ENCODE assay signal across 15 mouse cellular contexts in the genomic region with DNA sequence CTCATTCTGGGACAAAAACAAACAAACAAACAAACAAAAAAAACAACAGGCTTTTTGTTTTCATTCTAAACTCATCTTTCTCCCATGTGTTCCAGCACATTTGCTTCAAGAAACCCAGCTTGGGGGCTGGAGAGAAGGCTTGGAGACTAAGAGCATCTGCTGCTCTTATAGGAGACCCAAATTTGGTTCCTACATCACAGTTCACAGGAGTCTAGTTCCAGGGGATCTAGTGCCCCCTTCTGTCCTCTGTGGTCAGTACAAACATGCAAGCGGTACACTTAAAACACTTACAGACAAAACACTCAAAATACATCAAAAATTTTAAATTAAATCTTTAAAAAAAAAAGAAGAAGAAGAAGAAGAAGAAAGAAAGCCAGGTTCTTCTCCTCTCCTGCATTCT. TPM values are rescaled to one million over a fixed set of nuclear protein-coding genes. Genes with fewer than 3 reads are reported as not detected.
DNase-seq lines count a peak whose midpoint lies in the region; ATAC-seq and TF ChIP-seq lines count a peak whose summit lies in the region.
"Had no signal": no experiment of that assay in that cellular context is flagged by ENCODE, and none has a peak within 500 bp of the region (broad histone marks: within the 10 kb centered on the region; RNA-seq: fewer than 3 reads in every experiment).

No protein-coding gene starts in this region.

- TF ChIP-seq CTCF in cerebellum, adult 2 months (IDR thresholded peaks at IDR 0.05; ENCODE audit: borderline replicate concordance, insufficient read depth, low read depth, low read length), result peak; percentile 37; the same call in 1 of the 2 replicates
- TF ChIP-seq CTCF in layer of hippocampus, adult 2 months (conservative IDR thresholded peaks at IDR 0.05), result peak; percentile 63

- no peak overlapping the region for H3K4me2 ChIP-seq in forebrain, embryonic 14.5 days (ENCODE audit: low read length)
- H3K4me2 ChIP-seq: forebrain, embryonic 15.5 days; heart, embryonic 13.5 days had no signal

- no peaks in the 10 kb centered on the region for H3K27me3 ChIP-seq in cerebellum, adult 2 months (ENCODE audit: control insufficient read depth, insufficient read depth, low read length)
- H3K27me3 ChIP-seq in forebrain, embryonic 14.5 days (replicated peaks; ENCODE audit: control insufficient read depth, insufficient read depth, low read length), result no peaks in the 10 kb centered on the region
- H3K27me3 ChIP-seq in midbrain, embryonic 10.5 days (ENCODE audit: low read depth, poor library complexity, severe bottlenecking), result no peaks in the 10 kb centered on the region
- H3K27me3 ChIP-seq: forebrain, embryonic 15.5 days; heart, embryonic 13.5 days had no signal

- H3K4me3 ChIP-seq in cerebellum, adult 2 months (replicated peaks; ENCODE audit: insufficient read depth, low read depth, low read length), result no peak overlapping the region
- H3K4me3 ChIP-seq in layer of hippocampus, adult 2 months, result no peak overlapping the region
- H3K4me3 ChIP-seq in forebrain, embryonic 14.5 days (ENCODE audit: low read depth, low read length), result no peak overlapping the region
- H3K4me3 ChIP-seq in midbrain, embryonic 10.5 days, result no peak overlapping the region
- H3K4me3 ChIP-seq: embryonic facial prominence, embryonic 10.5 days; forebrain, embryonic 15.5 days; heart, embryonic 13.5 days had no signal

- ATAC-seq in cerebellum, adult (ENCODE audit: insufficient number of reproducible peaks, low FRiP score, low TSS enrichment), result no peak
- no peak for ATAC-seq in forebrain, embryonic 14.5 days
- ATAC-seq: forebrain, embryonic 15.5 days had no signal

- 97% methylated on average over 1 of the region's 1 CpGs for WGBS in cerebellum, adult 2 months
- 94% methylated on average over 1 of the region's 1 CpGs for WGBS in forebrain, embryonic 14.5 days
- 88% methylated on average over 1 of the region's 1 CpGs for WGBS in midbrain, embryonic 10.5 days

- H3K4me1 ChIP-seq in cerebellum, adult 2 months (ENCODE audit: control insufficient read depth, insufficient read depth, low read length), result no peaks in the 10 kb centered on the region
- no peaks in the 10 kb centered on the region for H3K4me1 ChIP-seq in forebrain, embryonic 14.5 days (ENCODE audit: control insufficient read depth, insufficient read depth, low read length)
- no peaks in the 10 kb centered on the region for H3K4me1 ChIP-seq in midbrain, embryonic 10.5 days
- H3K4me1 ChIP-seq: embryonic facial prominence, embryonic 10.5 days; forebrain, embryonic 15.5 days; heart, embryonic 13.5 days had no signal

- TF ChIP-seq POLR2A in cerebellum, adult 2 months (IDR thresholded peaks at IDR 0.05; ENCODE audit: borderline replicate concordance, insufficient read depth, low read length), result no peak

- no peak for DNase-seq in cerebellum, adult 2 months
- no peak for DNase-seq in layer of hippocampus, adult 2 months (ENCODE audit: low spot score in 2 of 2)
- no peak for DNase-seq in layer of hippocampus, adult 18-20 months (ENCODE audit: low spot score in 2 of 2)
- DNase-seq in B cell, adult 2 months, result peak; percentile 8 to 22
- peak; percentile 28 for DNase-seq in c-Kit-positive CD71-positive TER-119-negative erythroid progenitor cells, embryonic 14.5 days (ENCODE audit: low read depth)
- DNase-seq in forebrain, embryonic 14.5 days (ENCODE audit: low spot score), result no peak
- DNase-seq in midbrain, embryonic 10.5 days (ENCODE audit: low spot score), result no peak
- DNase-seq: adrenal gland, adult 8-10 months; layer of hippocampus, adult 9-11 months had no signal

- H3K36me3 ChIP-seq in forebrain, embryonic 14.5 days (ENCODE audit: control insufficient read depth, insufficient read depth, low read length), result peaks cover 90% of the 10 kb centered on the region
- H3K36me3 ChIP-seq in midbrain, embryonic 10.5 days, result peaks cover 99% of the 10 kb centered on the region

- no peak overlapping the region for H3K9ac ChIP-seq in forebrain, embryonic 14.5 days (ENCODE audit: low read length)
- H3K9ac ChIP-seq: forebrain, embryonic 15.5 days; heart, embryonic 13.5 days had no signal

- no peaks in the 10 kb centered on the region for H3K9me3 ChIP-seq in forebrain, embryonic 14.5 days (replicated peaks; ENCODE audit: control insufficient read depth, low read length)
- no peaks in the 10 kb centered on the region for H3K9me3 ChIP-seq in midbrain, embryonic 10.5 days (replicated peaks)
- H3K9me3 ChIP-seq: embryonic facial prominence, embryonic 10.5 days; forebrain, embryonic 15.5 days; heart, embryonic 13.5 days had no signal

- no peak overlapping the region for H3K27ac ChIP-seq in cerebellum, adult 2 months (ENCODE audit: insufficient read depth, low read length)
- H3K27ac ChIP-seq in layer of hippocampus, adult 2 months, result no peak overlapping the region
- H3K27ac ChIP-seq in forebrain, embryonic 14.5 days (ENCODE audit: low read depth, low read length), result no peak overlapping the region
- H3K27ac ChIP-seq in midbrain, embryonic 10.5 days (replicated peaks), result no peak overlapping the region
- H3K27ac ChIP-seq: embryonic facial prominence, embryonic 10.5 days; forebrain, embryonic 15.5 days; heart, embryonic 13.5 days had no signal

RNA-seq across cellular contexts. Expression of gene Il18bp, which starts 16.4 kb away (rescaled TPM):
- 13.7 and 14.6 TPM in 2 replicates for polyA plus RNA-seq in cerebellum, adult 2 months (2012; rRNA removed)
- 10 to 100 TPM in 1 of 2 experiments, 1 to 10 TPM in 1; 7.5 to 11.6 TPM for total RNA-seq in layer of hippocampus, adult 2 months (2021)
- total RNA-seq in layer of hippocampus, adult 18-20 months (2021), result 1 to 10 TPM; 5.6 to 6.1 TPM
- 2.0 and 2.9 TPM in 2 replicates for polyA plus RNA-seq in forebrain, embryonic 14.5 days (2014; fragmentation: Nextera tagmentation; extraction: Ambion mirVana)
- polyA plus RNA-seq in midbrain, embryonic 10.5 days (2016; fragmentation: Nextera tagmentation; extraction: Ambion mirVana), result 3.8 and 4.1 TPM in 2 replicates

RNA-seq across cellular contexts. Expression of gene Rnf121, which starts 30.4 kb away (rescaled TPM):
- polyA plus RNA-seq in cerebellum, adult 2 months (2012; rRNA removed), result 65.3 and 66.6 TPM in 2 replicates
- total RNA-seq in layer of hippocampus, adult 2 months (2021), result 10 to 100 TPM; 44.3 to 47.4 TPM
- total RNA-seq in layer of hippocampus, adult 18-20 months (2021), result 10 to 100 TPM; 36.5 to 40.4 TPM
- polyA plus RNA-seq in forebrain, embryonic 14.5 days (2014; fragmentation: Nextera tagmentation; extraction: Ambion mirVana), result 33.9 and 35.2 TPM in 2 replicates
- 31.1 and 32.7 TPM in 2 replicates for polyA plus RNA-seq in midbrain, embryonic 10.5 days (2016; fragmentation: Nextera tagmentation; extraction: Ambion mirVana)

RNA-seq across cellular contexts. Expression of gene Xndc1, which starts 30.4 kb away (rescaled TPM):
- 48.8 and 48.9 TPM in 2 replicates for polyA plus RNA-seq in cerebellum, adult 2 months (2012; rRNA removed)
- total RNA-seq in layer of hippocampus, adult 2 months (2021), result 10 to 100 TPM; 29.2 to 33.7 TPM
- 10 to 100 TPM; 22.4 to 27.0 TPM for total RNA-seq in layer of hippocampus, adult 18-20 months (2021)
- 19.0 and 23.5 TPM in 2 replicates for polyA plus RNA-seq in forebrain, embryonic 14.5 days (2014; fragmentation: Nextera tagmentation; extraction: Ambion mirVana)
- polyA plus RNA-seq in midbrain, embryonic 10.5 days (2016; fragmentation: Nextera tagmentation; extraction: Ambion mirVana), result 44.2 and 45.3 TPM in 2 replicates

RNA-seq across cellular contexts. Expression of gene Xntrpc, which starts 30.6 kb away (rescaled TPM):
- 3.8 and 4.7 TPM in 2 replicates for polyA plus RNA-seq in cerebellum, adult 2 months (2012; rRNA removed)
- 1 to 10 TPM; 2.3 to 2.9 TPM for total RNA-seq in layer of hippocampus, adult 2 months (2021)
- total RNA-seq in layer of hippocampus, adult 18-20 months (2021), result 1 to 10 TPM; 2.0 to 3.3 TPM
- 0.99 and 1.3 TPM in 2 replicates for polyA plus RNA-seq in forebrain, embryonic 14.5 days (2014; fragmentation: Nextera tagmentation; extraction: Ambion mirVana)
- 1.7 and 1.8 TPM in 2 replicates for polyA plus RNA-seq in midbrain, embryonic 10.5 days (2016; fragmentation: Nextera tagmentation; extraction: Ambion mirVana)

RNA-seq across cellular contexts. Expression of gene Trpc2, which starts 48.0 kb away (rescaled TPM):
- 0.39 and 1.6 TPM in 2 replicates for polyA plus RNA-seq in cerebellum, adult 2 months (2012; rRNA removed)
- total RNA-seq in layer of hippocampus, adult 2 months (2021), result 1 to 10 TPM; 1.1 to 2.4 TPM
- 1 to 10 TPM in 1 of 2 experiments, not detected in 1; 1.9 TPM for total RNA-seq in layer of hippocampus, adult 18-20 months (2021)
- polyA plus RNA-seq in forebrain, embryonic 14.5 days (2014; fragmentation: Nextera tagmentation; extraction: Ambion mirVana), result not detected in 2 replicates
- polyA plus RNA-seq in midbrain, embryonic 10.5 days (2016; fragmentation: Nextera tagmentation; extraction: Ambion mirVana), result 0.19 TPM in 1 of 2 replicates, not detected in the other
- polyA plus RNA-seq: heart, embryonic 13.5 days; intestine, embryonic 14.5 days; limb, embryonic 11.5 days had no signal

Comparison
In these comparisons a context has a peak if more than half of its experiments do, and no peak if none do; other contexts are left out.
1. DNase-seq: peak in B cell, adult 2 months (2 of 2) and c-Kit-positive CD71-positive TER-119-negative erythroid progenitor cells, embryonic 14.5 days (single experiment); none in cerebellum, adult 2 months (0 of 2), layer of hippocampus, adult 2 months (0 of 2), layer of hippocampus, adult 18-20 months (0 of 2), forebrain, embryonic 14.5 days (single experiment) and midbrain, embryonic 10.5 days (single experiment).